Mouse (Mus musculus): ENCODE data around the gene Fads6. TPM values are rescaled to one million over a fixed set of nuclear protein-coding genes. Genes with fewer than 3 reads are reported as not detected.

Fads6 gene
- polyA plus RNA-seq, 1 experiment, result 0.62 TPM

DNA sequence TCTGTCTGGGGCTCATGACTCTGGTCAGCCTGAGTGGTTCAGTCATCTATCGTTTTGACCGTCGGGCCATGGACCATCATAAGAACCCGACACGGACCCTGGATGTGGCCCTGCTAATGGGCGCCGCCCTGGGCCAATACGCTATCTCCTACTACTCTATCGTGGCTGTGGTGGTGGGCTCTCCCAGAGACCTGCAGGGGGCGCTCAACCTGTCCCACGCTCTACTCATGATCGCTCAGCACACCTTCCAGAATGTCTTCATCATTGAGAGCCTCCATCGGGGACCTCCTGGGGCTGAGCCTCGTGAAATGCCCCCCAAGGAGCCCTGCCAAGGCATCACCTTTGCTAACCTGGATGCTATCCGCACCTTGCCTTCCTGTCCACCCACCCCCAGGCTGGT is 31.9 kb upstream of the Fads6 start:
- Histone ChIP-seq H3ac (ENCODE audit: control insufficient read depth, insufficient read length) (no peak overlapping the region), H3K36me3 (ENCODE audit: control insufficient read depth, insufficient read depth) (no peaks in the 10 kb centered on the region), H3K4me3 (no peak overlapping the region), H3K79me2 (ENCODE audit: control insufficient read depth, insufficient read depth) (no peaks in the 10 kb centered on the region), H3K4me2 (ENCODE audit: low read depth) (no peak overlapping the region), H3K27me3 (ENCODE audit: control insufficient read depth, insufficient read depth, insufficient read length) (peaks cover 43% of the 10 kb centered on the region)
- TF ChIP-seq MYOG (IDR thresholded peaks at IDR 0.05; ENCODE audit: control insufficient read depth in 1 of 3, insufficient read depth in 1 of 3, insufficient read length in 2 of 3, low read depth in 2 of 3) (no peak), TCF12 (IDR thresholded peaks at IDR 0.05; ENCODE audit: insufficient read depth, poor library complexity, severe bottlenecking) (no peak), MYOD1 (IDR thresholded peaks at IDR 0.05; ENCODE audit: control insufficient read depth in 1 of 3, insufficient read length in 2 of 3, low read depth in 2 of 3) (no peak), POLR2A (IDR thresholded peaks at IDR 0.05; ENCODE audit: insufficient read length, low read depth) (no peak), CEBPB (IDR thresholded peaks at IDR 0.05; ENCODE audit: insufficient read depth, poor library complexity, severe bottlenecking) (no peak), MAX (IDR thresholded peaks at IDR 0.05; ENCODE audit: low read depth) (no peak), POLR2AphosphoS2 (IDR thresholded peaks at IDR 0.05; ENCODE audit: insufficient read length, low read depth) (no peak), SRF (IDR thresholded peaks at IDR 0.05; ENCODE audit: control insufficient read depth, insufficient read length, low read depth) (no peak), TCF3 (IDR thresholded peaks at IDR 0.05; ENCODE audit: insufficient read length, low read depth) (no peak)

DNA sequence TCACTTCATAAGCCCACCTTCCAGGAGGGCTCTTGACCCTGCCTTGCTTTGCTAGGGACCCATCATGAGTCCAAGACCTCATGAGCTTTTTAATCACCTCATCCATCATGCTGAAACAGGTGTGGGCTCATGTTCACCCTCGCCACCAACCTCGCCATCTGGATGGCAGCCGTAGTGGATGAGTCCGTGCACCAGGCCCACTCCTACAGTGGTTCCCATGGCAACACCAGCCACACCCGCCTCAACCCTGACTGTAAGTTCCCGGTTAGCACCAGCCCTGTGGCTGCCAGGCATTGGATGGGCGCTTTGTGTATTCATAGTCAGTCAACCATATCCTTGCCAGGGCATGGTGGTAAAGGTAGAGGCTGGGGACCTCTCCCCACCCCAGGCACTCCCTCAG is 29.3 kb upstream of the Fads6 start:
- H3K4me3 ChIP-seq, result no peak overlapping the region
- H3K4me2 ChIP-seq (ENCODE audit: low read depth), result no peak overlapping the region
- no peaks in the 10 kb centered on the region for H3K79me2 ChIP-seq (ENCODE audit: control insufficient read depth, insufficient read depth)
- peak in 1 of 3 experiments; percentile 80 for TF ChIP-seq MYOD1 (IDR thresholded peaks at IDR 0.05; ENCODE audit: control insufficient read depth in 1 of 3, insufficient read length in 2 of 3, low read depth in 2 of 3)
- TF ChIP-seq POLR2A (IDR thresholded peaks at IDR 0.05; ENCODE audit: insufficient read length, low read depth), result no peak
- peaks cover 40% of the 10 kb centered on the region for H3K27me3 ChIP-seq (ENCODE audit: control insufficient read depth, insufficient read depth, insufficient read length)
- H3K36me3 ChIP-seq (ENCODE audit: control insufficient read depth, insufficient read depth), result no peaks in the 10 kb centered on the region
- H3ac ChIP-seq (ENCODE audit: control insufficient read depth, insufficient read length), result no peak overlapping the region

DNA sequence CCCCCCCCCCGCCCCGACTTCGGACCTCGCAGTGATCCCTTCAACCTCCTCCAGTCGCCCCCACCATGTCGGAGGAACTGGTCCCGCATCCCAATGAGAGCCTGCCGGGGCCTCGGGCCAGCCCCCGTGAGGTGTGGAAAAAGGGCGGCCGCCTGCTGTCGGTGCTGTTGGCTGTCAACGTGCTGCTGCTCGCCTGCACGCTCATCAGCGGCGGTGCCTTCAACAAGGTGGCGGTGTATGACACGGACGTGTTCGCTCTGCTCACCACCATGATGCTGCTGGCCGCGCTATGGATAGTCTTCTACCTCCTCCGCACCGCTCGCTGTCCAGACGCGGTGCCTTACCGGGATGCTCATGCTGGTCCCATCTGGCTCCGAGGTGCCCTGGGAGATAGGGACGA is 25.9 kb upstream of the Fads6 start:
- TF ChIP-seq USF1 (IDR thresholded peaks at IDR 0.05; ENCODE audit: low read depth) (no peak), SRF (IDR thresholded peaks at IDR 0.05; ENCODE audit: control insufficient read depth, insufficient read length, low read depth) (no peak), MAX (IDR thresholded peaks at IDR 0.05; ENCODE audit: low read depth) (no peak), TCF3 (IDR thresholded peaks at IDR 0.05; ENCODE audit: insufficient read length, low read depth) (no peak), POLR2A (IDR thresholded peaks at IDR 0.05; ENCODE audit: insufficient read length, low read depth) (no peak), E2F4 (IDR thresholded peaks at IDR 0.05; ENCODE audit: insufficient read depth) (no peak), MYOD1 (IDR thresholded peaks at IDR 0.05; ENCODE audit: control insufficient read depth in 1 of 3, insufficient read length in 2 of 3, low read depth in 2 of 3) (no peak), MYOG (IDR thresholded peaks at IDR 0.05; ENCODE audit: control insufficient read depth in 1 of 3, insufficient read depth in 1 of 3, insufficient read length in 2 of 3, low read depth in 2 of 3) (no peak), CEBPB (IDR thresholded peaks at IDR 0.05; ENCODE audit: insufficient read depth, poor library complexity, severe bottlenecking) (no peak), POLR2AphosphoS2 (IDR thresholded peaks at IDR 0.05; ENCODE audit: insufficient read length, low read depth) (no peak), TCF12 (IDR thresholded peaks at IDR 0.05; ENCODE audit: insufficient read depth, poor library complexity, severe bottlenecking) (no peak), REST (IDR thresholded peaks at IDR 0.05; ENCODE audit: insufficient read depth, insufficient read length) (no peak)

DNA sequence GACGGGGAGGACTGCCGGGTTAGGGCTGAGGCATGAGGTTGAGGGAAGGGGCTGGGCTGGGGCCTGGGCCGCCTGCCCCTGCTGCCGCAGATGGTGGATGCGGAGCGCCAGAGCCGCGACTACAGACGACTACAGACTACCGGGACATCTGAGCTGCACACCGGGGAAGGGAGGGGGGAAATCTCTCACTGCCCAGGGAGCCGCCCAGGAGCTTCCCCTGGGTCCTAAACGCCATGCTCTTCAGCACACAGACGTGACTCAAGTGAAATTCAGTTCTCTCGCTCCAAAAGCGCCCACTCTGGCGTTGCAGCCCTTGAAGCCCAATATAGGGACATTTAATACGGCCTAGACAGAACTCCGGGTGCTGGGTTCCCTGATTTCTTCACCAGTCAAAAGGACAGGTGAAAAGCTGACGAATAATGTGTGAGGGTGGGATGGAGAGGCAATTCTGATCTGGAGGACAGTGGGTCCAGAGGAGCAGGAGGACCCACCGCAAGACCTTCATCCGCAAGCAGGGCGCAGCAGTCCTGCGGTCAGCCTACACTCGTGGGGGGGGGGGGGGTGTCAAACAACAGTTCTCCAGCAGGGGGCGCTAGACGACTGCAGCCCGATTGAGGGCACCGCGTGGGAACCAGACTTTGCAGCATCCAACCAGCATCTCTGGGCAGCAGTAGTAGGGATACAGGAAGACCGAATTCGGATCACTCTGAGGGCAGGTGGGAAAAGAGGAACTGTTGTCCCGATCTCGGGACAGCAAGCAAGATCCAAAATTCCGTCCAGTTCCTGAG is 24.6 kb upstream of the Fads6 start, which contains the start of gene Ush1g:
TSS of gene Ush1g (minus strand) at position 136 of the 788 bp plus-strand sequence.
- H3K36me3 ChIP-seq (ENCODE audit: control insufficient read depth, insufficient read depth), result no peaks in the 10 kb centered on the region

More for the DNA sequence above, 25.9 kb upstream of the Fads6 start:
- Histone ChIP-seq H3K36me3 (ENCODE audit: control insufficient read depth, insufficient read depth) (no peaks in the 10 kb centered on the region), H3K79me2 (ENCODE audit: control insufficient read depth, insufficient read depth) (no peaks in the 10 kb centered on the region), H3K27me3 (ENCODE audit: control insufficient read depth, insufficient read depth, insufficient read length) (peaks cover 34% of the 10 kb centered on the region), H3K4me2 (ENCODE audit: low read depth) (no peak overlapping the region), H3ac (ENCODE audit: control insufficient read depth, insufficient read length) (no peak overlapping the region), H3K4me3 (no peak overlapping the region)

DNA sequence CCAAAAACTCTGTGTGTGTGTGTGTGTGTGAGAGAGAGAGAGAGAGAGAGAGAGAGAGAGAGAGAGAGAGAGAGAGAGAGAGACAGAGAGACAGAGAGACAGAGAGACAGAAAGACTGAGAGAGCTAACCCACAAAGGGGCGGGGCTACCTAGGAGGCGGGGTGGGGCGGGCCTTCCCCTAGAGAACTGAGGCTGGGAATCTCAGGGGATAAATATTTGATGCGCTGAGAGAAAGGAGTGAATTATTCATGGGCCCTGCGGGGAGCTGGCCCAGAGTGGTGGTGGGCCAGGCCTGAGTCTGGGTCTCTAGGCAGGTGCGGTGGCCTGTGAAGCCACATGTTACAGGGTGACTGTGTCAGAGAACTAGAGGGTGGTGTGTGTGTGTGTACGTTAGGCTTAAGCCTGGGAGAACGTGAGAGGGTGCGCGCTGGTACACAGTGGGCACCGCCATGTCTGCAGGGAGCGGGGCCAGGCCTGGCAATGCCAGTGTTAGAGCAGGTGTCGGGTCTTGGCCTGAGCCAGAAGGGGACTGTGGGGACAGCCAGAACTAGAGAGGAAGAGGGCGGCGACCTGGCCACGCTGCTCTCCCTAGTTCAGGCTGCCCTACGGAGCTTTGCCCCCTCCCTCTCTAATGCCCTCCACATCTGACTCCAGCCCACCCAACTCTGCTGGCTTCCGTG is 22.4 kb upstream of the Fads6 start:
- H3K27me3 ChIP-seq (ENCODE audit: control insufficient read depth, insufficient read depth, insufficient read length), result peaks cover 65% of the 10 kb centered on the region
- no peak overlapping the region for H3K4me2 ChIP-seq (ENCODE audit: low read depth)
- TF ChIP-seq E2F4 (IDR thresholded peaks at IDR 0.05; ENCODE audit: insufficient read depth), result no peak
- TF ChIP-seq POLR2A (IDR thresholded peaks at IDR 0.05; ENCODE audit: insufficient read length, low read depth), result no peak
- TF ChIP-seq POLR2AphosphoS2 (IDR thresholded peaks at IDR 0.05; ENCODE audit: insufficient read length, low read depth), result no peak
- H3K36me3 ChIP-seq (ENCODE audit: control insufficient read depth, insufficient read depth), result no peaks in the 10 kb centered on the region
- H3K79me2 ChIP-seq (ENCODE audit: control insufficient read depth, insufficient read depth), result no peaks in the 10 kb centered on the region
- no peak overlapping the region for H3K4me3 ChIP-seq
- no peak overlapping the region for H3ac ChIP-seq (ENCODE audit: control insufficient read depth, insufficient read length)

More for the DNA sequence above, 24.6 kb upstream of the Fads6 start, which contains the start of gene Ush1g:
- no peaks in the 10 kb centered on the region for H3K79me2 ChIP-seq (ENCODE audit: control insufficient read depth, insufficient read depth)
- H3K4me3 ChIP-seq, result no peak within 1 kb of the TSS
- peaks cover 44% of the 10 kb centered on the region for H3K27me3 ChIP-seq (ENCODE audit: control insufficient read depth, insufficient read depth, insufficient read length)
- peak within 1 kb of the TSS; percentile 59 for H3K4me2 ChIP-seq (ENCODE audit: low read depth)
- TF ChIP-seq REST (IDR thresholded peaks at IDR 0.05; ENCODE audit: insufficient read depth, insufficient read length), result no peak
- TF ChIP-seq TCF3 (IDR thresholded peaks at IDR 0.05; ENCODE audit: insufficient read length, low read depth), result no peak
- no peak for TF ChIP-seq MAX (IDR thresholded peaks at IDR 0.05; ENCODE audit: low read depth)
- TF ChIP-seq MYOD1 (IDR thresholded peaks at IDR 0.05; ENCODE audit: control insufficient read depth in 1 of 3, insufficient read length in 2 of 3, low read depth in 2 of 3), result no peak
- TF ChIP-seq POLR2A (IDR thresholded peaks at IDR 0.05; ENCODE audit: insufficient read length, low read depth), result no peak
- no peak for TF ChIP-seq POLR2AphosphoS2 (IDR thresholded peaks at IDR 0.05; ENCODE audit: insufficient read length, low read depth)
- H3ac ChIP-seq (ENCODE audit: control insufficient read depth, insufficient read length), result no peak within 1 kb of the TSS

Measured in myocyte (in vitro differentiated cells).